Comparison of ENCODE assay signal across 20 mouse cellular contexts in the genomic region with DNA sequence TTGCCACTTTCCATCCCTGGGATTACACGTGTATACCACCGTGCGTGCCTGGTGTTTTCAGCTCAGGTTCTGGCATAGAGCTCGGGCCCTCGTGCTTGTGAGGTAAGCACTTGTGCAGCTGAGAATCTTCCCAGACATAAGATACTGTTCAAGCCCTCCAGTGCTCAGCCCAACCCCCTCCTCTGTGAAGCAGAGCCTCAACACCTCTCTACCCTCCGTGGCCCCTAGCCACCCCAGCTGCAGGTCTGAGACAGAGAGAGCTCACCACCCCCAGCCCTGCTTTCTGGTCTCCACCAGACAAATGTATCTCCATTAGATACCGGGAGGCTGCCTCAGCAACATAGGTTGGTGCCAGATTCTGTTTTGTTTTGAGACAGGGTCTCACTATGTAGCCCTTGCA. TPM values are rescaled to one million over a fixed set of nuclear protein-coding genes. Genes with fewer than 3 reads are reported as not detected.
DNase-seq lines count a peak whose midpoint lies in the region; ATAC-seq and TF ChIP-seq lines count a peak whose summit lies in the region.
"Had no signal": no experiment of that assay in that cellular context is flagged by ENCODE, and none has a peak within 500 bp of the region (broad histone marks: within the 10 kb centered on the region; RNA-seq: fewer than 3 reads in every experiment).

No protein-coding gene starts in this region.

- peak; percentile 22 for ATAC-seq in intestine, embryonic 15.5 days
- no peak for ATAC-seq in intestine, postnatal 0 days
- peak; percentile 7; the same call in 1 of the 2 replicates for ATAC-seq in intestine, embryonic 16.5 days
- ATAC-seq: inflammation-experienced regulatory T-cells, adult 6 months had no signal

- no peak for DNase-seq in heart, embryonic 10.5 days (ENCODE audit: low spot score)
- no peak for DNase-seq in heart, adult 11 months
- DNase-seq in thymus, postnatal 10 days (ENCODE audit: low spot score in 2 of 2) = peak; percentile 66 to 67
- DNase-seq in right cerebral cortex, postnatal 25 days = no peak
- DNase-seq: heart, postnatal 36 days; lung, adult 18-20 months had no signal

- peak overlapping the region; percentile 43 for H3K27ac ChIP-seq in heart, embryonic 10.5 days
- H3K27ac ChIP-seq in intestine, embryonic 15.5 days = no peak overlapping the region
- no peak overlapping the region for H3K27ac ChIP-seq in intestine, postnatal 0 days (ENCODE audit: low read depth, low read length)
- no peak overlapping the region for H3K27ac ChIP-seq in intestine, embryonic 16.5 days (ENCODE audit: low read length)
- H3K27ac ChIP-seq: macrophage; midbrain, embryonic 12.5 days had no signal

- WGBS in heart, embryonic 10.5 days = 37% methylated on average over 7 of the region's 7 CpGs
- WGBS in intestine, embryonic 15.5 days = 35% methylated on average over 7 of the region's 7 CpGs
- WGBS in intestine, postnatal 0 days = 31% methylated on average over 7 of the region's 7 CpGs
- 50% methylated on average over 7 of the region's 7 CpGs for WGBS in intestine, embryonic 16.5 days

- no peak overlapping the region for H3K4me2 ChIP-seq in intestine, embryonic 15.5 days (replicated peaks)
- no peak overlapping the region for H3K4me2 ChIP-seq in intestine, postnatal 0 days (replicated peaks; ENCODE audit: low read depth)
- no peak overlapping the region for H3K4me2 ChIP-seq in intestine, embryonic 16.5 days (ENCODE audit: low read depth, low read length)
- H3K4me2 ChIP-seq: liver, embryonic 11.5 days; midbrain, embryonic 12.5 days had no signal

- no peaks in the 10 kb centered on the region for H3K9me3 ChIP-seq in heart, embryonic 10.5 days
- H3K9me3 ChIP-seq in intestine, embryonic 15.5 days = no peaks in the 10 kb centered on the region
- no peaks in the 10 kb centered on the region for H3K9me3 ChIP-seq in intestine, postnatal 0 days (ENCODE audit: control insufficient read depth)
- no peaks in the 10 kb centered on the region for H3K9me3 ChIP-seq in intestine, embryonic 16.5 days (ENCODE audit: control insufficient read depth, low read length)
- H3K9me3 ChIP-seq: midbrain, embryonic 12.5 days had no signal

- H3K27me3 ChIP-seq in heart, embryonic 10.5 days (ENCODE audit: insufficient read depth, poor library complexity, severe bottlenecking) = peaks cover 19% of the 10 kb centered on the region
- H3K27me3 ChIP-seq in intestine, embryonic 15.5 days (replicated peaks) = no peaks in the 10 kb centered on the region
- H3K27me3 ChIP-seq in intestine, postnatal 0 days (replicated peaks; ENCODE audit: control insufficient read depth, insufficient read depth, low read length) = no peaks in the 10 kb centered on the region
- H3K27me3 ChIP-seq in intestine, embryonic 16.5 days (replicated peaks; ENCODE audit: control insufficient read depth, insufficient read depth, low read length) = no peaks in the 10 kb centered on the region
- H3K27me3 ChIP-seq: midbrain, embryonic 12.5 days had no signal

- TF ChIP-seq CTCF in intestine, postnatal 0 days (IDR thresholded peaks at IDR 0.05; ENCODE audit: low read depth) = no peak

- peaks cover 15% of the 10 kb centered on the region for H3K4me1 ChIP-seq in heart, embryonic 10.5 days
- H3K4me1 ChIP-seq in intestine, embryonic 15.5 days (replicated peaks) = peaks cover 13% of the 10 kb centered on the region
- H3K4me1 ChIP-seq in intestine, postnatal 0 days (replicated peaks; ENCODE audit: control insufficient read depth, insufficient read depth, low read length) = 0 out of 2 replicates have a peak, but pooled peaks cover 4% of the 10 kb centered on the region
- H3K4me1 ChIP-seq in intestine, embryonic 16.5 days (ENCODE audit: control insufficient read depth, insufficient read depth, low read length) = peaks cover 14% of the 10 kb centered on the region

- no peak overlapping the region for H3K4me3 ChIP-seq in heart, embryonic 10.5 days
- no peak overlapping the region for H3K4me3 ChIP-seq in intestine, embryonic 15.5 days (replicated peaks)
- no peak overlapping the region for H3K4me3 ChIP-seq in intestine, postnatal 0 days (ENCODE audit: low read depth, low read length)
- no peak overlapping the region for H3K4me3 ChIP-seq in intestine, embryonic 16.5 days (ENCODE audit: low read length)
- H3K4me3 ChIP-seq: erythroblast, embryonic 14.5 days; midbrain, embryonic 12.5 days; myocyte had no signal

- H3K36me3 ChIP-seq in heart, embryonic 10.5 days = no peaks in the 10 kb centered on the region
- H3K36me3 ChIP-seq in intestine, embryonic 15.5 days = no peaks in the 10 kb centered on the region
- H3K36me3 ChIP-seq in intestine, postnatal 0 days (ENCODE audit: control insufficient read depth, insufficient read depth) = no peaks in the 10 kb centered on the region
- H3K36me3 ChIP-seq in intestine, embryonic 16.5 days (ENCODE audit: control insufficient read depth, insufficient read depth, low read length) = no peaks in the 10 kb centered on the region
- H3K36me3 ChIP-seq: midbrain, embryonic 12.5 days had no signal

- H3K9ac ChIP-seq in intestine, embryonic 15.5 days = no peak overlapping the region
- no peak overlapping the region for H3K9ac ChIP-seq in intestine, postnatal 0 days (ENCODE audit: low read depth, low read length)
- H3K9ac ChIP-seq in intestine, embryonic 16.5 days (ENCODE audit: low read depth, low read length) = no peak overlapping the region
- H3K9ac ChIP-seq: midbrain, embryonic 12.5 days had no signal

RNA-seq across cellular contexts. Expression of a gene that starts 36.1 kb away (rescaled TPM):
- 3.7 and 4.1 TPM in 2 replicates for polyA plus RNA-seq in heart, embryonic 10.5 days (2016; fragmentation: Nextera tagmentation; extraction: Ambion mirVana)
- 5.7 and 6.9 TPM in 2 replicates for polyA plus RNA-seq in intestine, embryonic 15.5 days (2015; fragmentation: Nextera tagmentation; extraction: Ambion mirVana)
- 3.8 and 4.0 TPM in 2 replicates for polyA plus RNA-seq in intestine, postnatal 0 days (2015; fragmentation: Nextera tagmentation; extraction: Ambion mirVana)
- 4.9 and 5.2 TPM in 2 replicates for polyA plus RNA-seq in intestine, embryonic 16.5 days (2015; fragmentation: Nextera tagmentation; extraction: Ambion mirVana)

RNA-seq across cellular contexts. Expression of a gene that starts 39.2 kb away (rescaled TPM):
- polyA plus RNA-seq in heart, embryonic 10.5 days (2016; fragmentation: Nextera tagmentation; extraction: Ambion mirVana) = not detected in 2 replicates
- not detected in 2 replicates for polyA plus RNA-seq in intestine, embryonic 15.5 days (2015; fragmentation: Nextera tagmentation; extraction: Ambion mirVana)
- polyA plus RNA-seq in intestine, postnatal 0 days (2015; fragmentation: Nextera tagmentation; extraction: Ambion mirVana) = not detected in 2 replicates
- not detected in 2 replicates for polyA plus RNA-seq in intestine, embryonic 16.5 days (2015; fragmentation: Nextera tagmentation; extraction: Ambion mirVana)
- polyA plus RNA-seq: C2C12; cerebellum, adult 2 months; embryonic facial prominence, embryonic 11.5 days; erythroblast, embryonic 14.5 days; kidney, embryonic 14.5 days; liver, embryonic 11.5 days; macrophage; midbrain, embryonic 12.5 days; neural tube, embryonic 14.5 days had no signal

RNA-seq across cellular contexts. Expression of a gene that starts 41.5 kb away (rescaled TPM):
- not detected in 2 replicates for polyA plus RNA-seq in heart, embryonic 10.5 days (2016; fragmentation: Nextera tagmentation; extraction: Ambion mirVana)
- polyA plus RNA-seq in intestine, embryonic 15.5 days (2015; fragmentation: Nextera tagmentation; extraction: Ambion mirVana) = not detected in 2 replicates
- polyA plus RNA-seq in intestine, postnatal 0 days (2015; fragmentation: Nextera tagmentation; extraction: Ambion mirVana) = not detected in 2 replicates
- not detected in 2 replicates for polyA plus RNA-seq in intestine, embryonic 16.5 days (2015; fragmentation: Nextera tagmentation; extraction: Ambion mirVana)
- polyA plus RNA-seq: C2C12; cerebellum, adult 2 months; embryonic facial prominence, embryonic 11.5 days; erythroblast, embryonic 14.5 days; inflammation-experienced regulatory T-cells, adult 6 months; kidney, embryonic 14.5 days; liver, embryonic 11.5 days; macrophage; midbrain, embryonic 12.5 days; myocyte; neural tube, embryonic 14.5 days had no signal

RNA-seq across cellular contexts. Expression of a gene that starts 46.7 kb away (rescaled TPM):
- polyA plus RNA-seq in heart, embryonic 10.5 days (2016; fragmentation: Nextera tagmentation; extraction: Ambion mirVana) = not detected in 2 replicates
- polyA plus RNA-seq in intestine, embryonic 15.5 days (2015; fragmentation: Nextera tagmentation; extraction: Ambion mirVana) = not detected in 2 replicates
- polyA plus RNA-seq in intestine, postnatal 0 days (2015; fragmentation: Nextera tagmentation; extraction: Ambion mirVana) = not detected in 2 replicates
- not detected in 2 replicates for polyA plus RNA-seq in intestine, embryonic 16.5 days (2015; fragmentation: Nextera tagmentation; extraction: Ambion mirVana)
- polyA plus RNA-seq: C2C12; cerebellum, adult 2 months; embryonic facial prominence, embryonic 11.5 days; erythroblast, embryonic 14.5 days; inflammation-experienced regulatory T-cells, adult 6 months; kidney, embryonic 14.5 days; liver, embryonic 11.5 days; macrophage; midbrain, embryonic 12.5 days; myocyte; neural tube, embryonic 14.5 days had no signal

RNA-seq across cellular contexts. Expression of a gene that starts 56.4 kb away (rescaled TPM):
- 0.36 TPM in 1 of 2 replicates, not detected in the other for polyA plus RNA-seq in heart, embryonic 10.5 days (2016; fragmentation: Nextera tagmentation; extraction: Ambion mirVana)
- polyA plus RNA-seq in intestine, embryonic 15.5 days (2015; fragmentation: Nextera tagmentation; extraction: Ambion mirVana) = not detected in 2 replicates
- not detected in 2 replicates for polyA plus RNA-seq in intestine, postnatal 0 days (2015; fragmentation: Nextera tagmentation; extraction: Ambion mirVana)
- 0.44 TPM in 1 of 2 replicates, not detected in the other for polyA plus RNA-seq in intestine, embryonic 16.5 days (2015; fragmentation: Nextera tagmentation; extraction: Ambion mirVana)
- polyA plus RNA-seq: C2C12; cerebellum, adult 2 months; embryonic facial prominence, embryonic 11.5 days; erythroblast, embryonic 14.5 days; kidney, embryonic 14.5 days; liver, embryonic 11.5 days; macrophage; midbrain, embryonic 12.5 days; myocyte; neural tube, embryonic 14.5 days had no signal

Comparison
In these comparisons a context has a peak if more than half of its experiments do, and no peak if none do; other contexts are left out.
1. DNase-seq: peak in thymus, postnatal 10 days (2 of 2); none in heart, embryonic 10.5 days (single experiment), heart, adult 11 months (single experiment) and right cerebral cortex, postnatal 25 days (single experiment).